Mouse (Mus musculus): ENCODE results near the gene Rassf7. TPM values are rescaled to one million over a fixed set of nuclear protein-coding genes. Genes with fewer than 3 reads are reported as not detected.

Rassf7 gene
- total RNA-seq (2015) (3.9 and 4.1 TPM in 2 replicates), total RNA-seq (2017) (2.2 and 4.1 TPM in 2 replicates)

GRCm38 (mm10) chr7:141215101-141215879, at the start of gene Rassf7:
TSS of gene Rassf7 (plus strand) at chr7:141215860.
- ATAC-seq (ENCODE audit: poor library complexity, severe bottlenecking): peak; percentile 94

DNA sequence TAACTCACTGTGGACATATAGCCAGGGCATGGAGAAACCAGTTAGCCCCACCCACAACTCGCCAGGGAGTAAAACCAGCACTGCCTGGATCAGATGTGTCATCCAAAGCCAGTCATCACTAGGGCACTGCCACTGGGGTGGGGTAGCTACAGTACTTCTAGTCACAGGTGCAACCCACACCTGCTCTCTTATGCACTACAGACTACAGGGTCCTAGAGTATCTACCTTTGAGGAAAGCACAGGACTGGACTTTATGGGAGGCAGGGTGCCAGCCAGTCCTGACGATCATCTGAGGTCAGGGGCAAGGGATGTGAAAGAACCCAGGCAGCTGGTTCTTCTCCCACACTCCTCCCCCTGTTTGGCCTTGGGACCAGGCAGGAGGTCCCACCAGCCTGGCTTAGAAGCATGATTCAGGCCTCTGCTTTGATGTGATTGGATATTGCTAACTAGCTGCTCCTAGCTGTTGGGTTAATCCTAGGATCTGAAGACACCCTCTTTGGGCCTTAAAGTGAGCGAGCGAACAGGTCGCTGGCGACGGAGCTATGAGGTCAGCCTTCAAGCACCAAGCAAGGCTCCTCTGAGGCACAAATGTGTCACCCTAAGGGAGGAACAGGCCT, 47.7 kb upstream of the Rassf7 start:
- peak; percentile 8 for ATAC-seq (ENCODE audit: poor library complexity, severe bottlenecking)

- peak; percentile 63 for ATAC-seq (ENCODE audit: poor library complexity, severe bottlenecking)
Observed at GRCm38 (mm10) chr7:141168518-141168953, 47.1 kb upstream of the Rassf7 start.

DNA sequence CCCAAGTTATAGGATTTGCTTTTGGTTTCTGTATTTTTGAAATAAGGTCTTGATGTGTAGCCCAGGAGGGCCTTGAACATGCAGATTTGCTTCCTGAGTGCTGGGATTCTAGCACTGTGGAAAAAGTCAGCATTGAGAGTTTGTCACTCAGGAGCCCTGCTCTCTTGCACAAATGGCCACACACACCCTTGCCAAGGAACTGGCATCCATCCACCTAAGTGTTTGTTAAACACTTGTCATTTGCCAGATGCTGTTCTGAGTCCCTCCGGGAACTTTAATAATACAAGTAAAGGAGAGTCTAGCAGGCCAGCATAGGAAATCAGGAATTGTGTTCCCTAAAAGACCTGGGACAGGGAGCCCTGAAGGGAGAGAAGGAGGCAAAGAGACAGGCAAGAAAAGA, 46.4 kb upstream of the Rassf7 start:
- no peak for ATAC-seq (ENCODE audit: poor library complexity, severe bottlenecking)

DNA sequence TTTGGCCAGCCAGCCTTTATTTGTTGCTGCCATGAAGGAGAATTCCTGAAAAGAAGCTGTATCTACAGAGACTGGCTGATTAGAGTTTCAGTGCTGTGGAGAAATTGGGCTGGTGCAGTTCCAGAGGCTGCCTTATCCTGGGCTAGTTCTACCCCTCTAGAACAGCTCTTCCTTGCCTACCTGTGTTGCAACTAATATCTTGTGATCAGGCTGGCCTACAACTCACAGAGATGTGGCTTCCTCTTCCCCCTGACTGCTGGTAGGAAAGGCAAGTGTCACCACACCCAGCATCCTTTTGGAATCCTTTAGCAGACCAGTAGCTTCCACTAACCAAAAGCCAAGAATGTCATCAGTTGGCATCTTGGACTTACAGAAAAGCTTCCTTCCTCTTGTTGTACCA, 45.8 kb upstream of the Rassf7 start:
- ATAC-seq (ENCODE audit: poor library complexity, severe bottlenecking): peak; percentile 7; the same call in 1 of the 2 replicates

- peak; percentile 78 for ATAC-seq (ENCODE audit: poor library complexity, severe bottlenecking)
Observed at GRCm38 (mm10) chr7:141172116-141173006, 43.3 kb upstream of the Rassf7 start, which contains the start of gene Rnh1. TSS of gene Rnh1 (minus strand) at chr7:141172857.

DNA sequence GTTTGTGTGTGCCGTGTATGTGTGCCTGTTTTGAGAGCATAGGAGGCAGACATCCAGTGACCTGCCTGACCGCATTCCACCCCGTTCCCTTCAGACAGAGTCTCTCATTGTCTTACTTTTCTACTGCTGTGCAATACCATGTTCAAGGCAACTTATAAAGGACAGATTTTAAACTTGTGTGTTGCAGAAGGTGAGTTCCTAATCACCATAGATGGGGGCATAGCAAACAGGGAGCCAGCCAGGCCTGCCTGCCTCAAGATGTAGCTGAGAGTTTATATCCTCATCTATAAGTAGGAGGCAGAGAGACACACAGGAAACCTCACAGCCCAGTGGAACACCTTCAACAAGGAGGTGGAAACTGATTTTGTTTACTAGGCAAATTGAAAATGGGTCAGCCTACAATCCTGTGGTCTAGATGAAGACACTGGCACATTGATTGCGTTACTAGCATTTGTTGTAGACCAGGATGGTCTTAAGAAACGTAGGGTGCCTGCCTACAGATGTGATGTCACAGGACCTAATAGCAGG, 42.3 kb upstream of the Rassf7 start:
- no peak for ATAC-seq (ENCODE audit: poor library complexity, severe bottlenecking)

- ATAC-seq (ENCODE audit: poor library complexity, severe bottlenecking): no peak
Observed at GRCm38 (mm10) chr7:141175068-141175467, 40.6 kb upstream of the Rassf7 start.

DNA sequence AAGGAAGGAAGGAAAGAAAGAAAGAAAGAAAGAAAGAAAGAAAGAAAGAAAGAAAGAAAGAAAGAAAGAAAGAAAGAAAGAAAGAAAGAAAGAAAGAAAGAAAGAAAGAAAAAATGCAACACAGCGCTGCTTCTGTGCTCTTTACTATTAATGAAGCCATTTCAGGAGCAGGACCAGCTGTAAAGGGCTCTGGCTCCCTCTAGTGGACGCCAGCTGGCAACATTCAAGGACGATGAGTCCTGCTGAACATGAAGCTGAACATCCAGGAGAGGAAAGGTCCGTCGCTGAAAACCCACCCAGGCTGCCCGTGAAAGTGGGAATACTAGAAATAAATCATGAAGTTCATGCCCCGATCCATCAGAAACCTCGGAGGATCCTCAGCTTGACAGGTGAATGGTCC, 39.5 kb upstream of the Rassf7 start:
- peak; percentile 62 for ATAC-seq (ENCODE audit: poor library complexity, severe bottlenecking)

DNA sequence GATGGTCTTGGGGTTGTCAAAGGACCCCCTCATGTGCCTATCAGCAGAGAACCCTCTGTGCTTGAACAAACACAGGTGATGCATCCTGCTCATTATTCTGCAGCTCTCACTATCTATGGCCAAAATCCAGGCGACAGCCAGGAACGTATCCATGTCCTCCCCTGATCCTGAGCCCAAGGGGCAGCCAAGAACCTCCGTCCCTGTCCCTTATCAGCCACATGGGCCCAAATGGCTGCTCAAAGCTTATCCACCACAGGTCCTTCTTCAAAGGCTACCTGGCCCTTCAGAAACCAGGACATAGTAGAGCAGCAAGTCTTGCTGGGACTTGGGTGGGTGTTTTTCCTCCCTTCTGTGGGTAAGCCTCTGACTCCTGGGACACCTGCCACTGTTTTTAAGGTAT, 27.5 kb upstream of the Rassf7 start:
- ATAC-seq (ENCODE audit: poor library complexity, severe bottlenecking): no peak

DNA sequence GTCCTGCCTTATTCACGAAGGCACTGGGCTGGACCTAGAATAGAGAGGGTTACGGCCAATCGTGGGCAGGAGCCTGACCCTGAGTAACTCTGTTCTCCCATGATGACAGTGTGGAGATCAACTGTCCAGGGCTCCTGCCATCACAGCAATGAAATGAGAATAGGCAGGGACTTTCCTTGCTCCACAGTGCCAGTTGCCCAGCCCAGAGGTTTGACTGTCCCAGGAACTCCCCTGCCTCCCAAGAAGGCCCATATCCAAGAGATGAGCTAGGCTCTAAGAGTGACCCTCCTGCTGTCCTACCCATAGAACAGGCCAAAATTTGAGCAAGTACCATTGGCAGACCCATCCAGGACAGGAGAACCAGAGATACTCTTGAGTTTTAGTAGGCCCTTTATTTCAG, 26.9 kb upstream of the Rassf7 start:
- ATAC-seq (ENCODE audit: poor library complexity, severe bottlenecking): no peak

- no peak for ATAC-seq (ENCODE audit: poor library complexity, severe bottlenecking)
Observed at GRCm38 (mm10) chr7:141190220-141190619, 25.4 kb upstream of the Rassf7 start.

- no peak for ATAC-seq (ENCODE audit: poor library complexity, severe bottlenecking)
Observed at GRCm38 (mm10) chr7:141191036-141191435, 24.6 kb upstream of the Rassf7 start.

GRCm38 (mm10) chr7:141191796-141192685, 23.6 kb upstream of the Rassf7 start:
- no peak for ATAC-seq (ENCODE audit: poor library complexity, severe bottlenecking)

DNA sequence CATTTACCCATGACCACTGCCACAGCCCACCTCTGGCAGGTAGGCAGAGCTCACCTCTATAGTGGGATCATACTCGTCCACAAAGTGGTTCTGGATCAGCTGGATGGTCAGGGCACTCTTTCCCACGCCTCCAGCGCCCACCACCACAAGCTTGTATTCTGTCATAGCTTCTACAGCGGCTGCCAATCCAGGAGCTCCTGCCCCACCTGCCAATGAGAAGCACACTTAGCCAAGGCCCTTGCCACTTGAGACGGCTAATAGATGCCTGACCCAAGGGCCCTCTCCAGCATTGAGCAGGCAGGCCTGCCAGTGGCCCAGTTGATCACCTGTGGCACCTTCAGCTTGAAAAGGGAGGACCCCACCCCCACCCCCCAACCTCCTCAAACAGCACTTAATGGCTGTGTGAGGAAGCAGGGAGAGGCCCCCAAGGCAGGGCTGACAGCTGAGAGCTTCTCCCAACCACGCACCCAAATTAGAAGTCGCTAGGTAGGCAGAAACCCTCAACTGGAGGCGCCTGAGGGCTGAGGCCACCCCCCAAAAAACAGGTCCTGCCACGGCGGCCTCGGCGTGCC, 22.8 kb upstream of the Rassf7 start:
- no peak for ATAC-seq (ENCODE audit: poor library complexity, severe bottlenecking)

GRCm38 (mm10) chr7:141193348-141193856, 22.3 kb upstream of the Rassf7 start:
- ATAC-seq (ENCODE audit: poor library complexity, severe bottlenecking): peak; percentile 14

GRCm38 (mm10) chr7:141193948-141194347, 21.7 kb upstream of the Rassf7 start, which contains the start of the genes Hras and Lrrc56:
TSS of gene Hras (minus strand) at chr7:141194005.
TSS of gene Lrrc56 (plus strand) at chr7:141194157.
- ATAC-seq (ENCODE audit: poor library complexity, severe bottlenecking): peak; percentile 94

GRCm38 (mm10) chr7:141194409-141194808, 21.3 kb upstream of the Rassf7 start:
- no peak; the same call in 1 of the 2 replicates for ATAC-seq (ENCODE audit: poor library complexity, severe bottlenecking)

- ATAC-seq (ENCODE audit: poor library complexity, severe bottlenecking): peak; percentile 64
Observed at GRCm38 (mm10) chr7:141194830-141195229, 20.8 kb upstream of the Rassf7 start.
